Mouse (Mus musculus): ENCODE results near the gene Osbpl8. TPM values are rescaled to one million over a fixed set of nuclear protein-coding genes. Genes with fewer than 3 reads are reported as not detected.

Gene Osbpl8
- polyA plus RNA-seq, 1 experiment from 2014 or later: 12.5 TPM

DNA sequence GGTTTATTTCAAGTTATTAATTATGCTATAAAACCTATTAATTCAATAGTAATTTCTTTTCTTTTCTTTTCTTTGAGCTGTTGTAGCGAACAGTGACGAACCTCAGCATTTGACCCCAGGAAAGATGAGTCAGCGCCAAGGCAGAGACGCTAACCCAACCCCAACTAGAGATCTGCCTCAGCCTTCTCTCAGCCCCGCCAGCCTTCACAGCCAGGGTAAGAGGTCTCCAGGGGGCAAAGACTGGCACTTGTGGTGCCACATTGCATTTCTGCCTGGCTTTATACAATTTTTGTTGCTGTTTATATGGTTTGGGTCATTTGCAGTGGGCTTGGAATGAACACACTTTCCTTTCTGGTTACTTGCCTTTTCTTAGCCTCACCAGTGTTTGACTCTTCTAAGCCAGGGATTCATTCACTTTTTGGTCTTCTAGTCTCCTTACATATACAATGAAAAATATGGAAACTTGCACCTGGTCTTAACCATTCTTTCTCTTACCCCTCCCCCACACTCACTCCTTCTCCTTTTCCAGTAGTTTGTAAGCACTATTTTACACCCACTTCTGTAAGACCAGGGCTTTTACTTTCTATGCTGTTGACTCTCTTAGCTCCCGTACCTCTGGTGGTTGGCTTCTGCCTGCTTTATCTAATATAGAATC is 69.1 kb downstream of the Osbpl8 start:
- 84% methylated on average over 6 of the region's 6 CpGs for WGBS
- Histone ChIP-seq H3K36me3 (ENCODE audit: control insufficient read depth, insufficient read depth, low read length) (no peaks in the 10 kb centered on the region), H3K4me3 (ENCODE audit: low read length) (no peak overlapping the region), H3K4me2 (ENCODE audit: low read length) (no peak overlapping the region), H3K9me3 (ENCODE audit: control insufficient read depth, low read length) (no peaks in the 10 kb centered on the region), H3K4me1 (ENCODE audit: control insufficient read depth, insufficient read depth, low read depth, low read length) (no peaks in the 10 kb centered on the region), H3K27ac (ENCODE audit: low read depth, low read length) (no peak overlapping the region), H3K27me3 (replicated peaks; ENCODE audit: control insufficient read depth, insufficient read depth, low read length) (no peaks in the 10 kb centered on the region), H3K9ac (ENCODE audit: low read depth, low read length) (no peak overlapping the region)
- no peak for ATAC-seq

DNA sequence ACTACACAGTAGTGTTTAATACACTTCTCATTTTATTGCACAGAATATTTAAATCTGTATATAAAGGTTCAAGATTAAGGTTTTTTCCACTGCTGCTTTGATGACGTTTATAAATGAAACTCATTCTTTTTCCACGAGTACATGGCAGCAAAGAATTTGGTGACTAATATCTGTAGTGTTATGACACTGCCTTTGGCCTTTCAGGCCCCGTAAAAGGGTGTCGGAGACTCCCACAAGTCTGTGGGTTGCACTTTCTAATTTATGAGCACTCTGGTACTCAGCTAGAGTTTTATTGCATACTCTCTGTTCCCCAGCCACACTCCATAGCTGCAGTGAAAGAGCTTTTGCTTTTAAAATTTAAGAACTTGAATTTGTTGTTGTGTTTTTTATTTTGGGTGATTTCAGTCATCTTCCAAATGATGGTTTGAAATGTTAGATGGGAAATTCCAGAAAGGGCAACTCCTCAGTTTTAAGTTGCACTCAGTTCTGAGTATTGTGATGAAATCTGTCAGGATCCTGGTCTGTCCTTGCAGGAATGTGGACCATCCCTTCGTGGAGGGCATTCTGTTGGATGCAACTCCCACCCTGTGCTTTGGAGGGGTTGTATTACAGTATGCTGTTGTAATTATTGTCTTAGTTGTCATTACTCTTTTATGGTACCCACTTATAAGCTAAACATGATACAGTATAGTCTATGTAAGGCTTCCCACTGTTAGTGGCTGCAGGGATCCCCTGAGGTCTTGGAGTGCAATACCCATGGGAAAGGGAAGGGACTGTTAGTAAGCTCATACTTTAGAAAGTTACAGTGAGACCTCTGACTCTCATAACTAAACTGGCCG is 70.1 kb downstream of the Osbpl8 start:
- WGBS: 77% methylated on average over 6 of the region's 6 CpGs
- Histone ChIP-seq H3K9me3 (ENCODE audit: control insufficient read depth, low read length) (no peaks in the 10 kb centered on the region), H3K9ac (ENCODE audit: low read depth, low read length) (no peak overlapping the region), H3K4me1 (ENCODE audit: control insufficient read depth, insufficient read depth, low read depth, low read length) (no peaks in the 10 kb centered on the region), H3K36me3 (ENCODE audit: control insufficient read depth, insufficient read depth, low read length) (no peaks in the 10 kb centered on the region), H3K4me3 (ENCODE audit: low read length) (no peak overlapping the region), H3K4me2 (ENCODE audit: low read length) (no peak overlapping the region), H3K27ac (ENCODE audit: low read depth, low read length) (no peak overlapping the region), H3K27me3 (replicated peaks; ENCODE audit: control insufficient read depth, insufficient read depth, low read length) (no peaks in the 10 kb centered on the region)
- ATAC-seq: no peak

DNA sequence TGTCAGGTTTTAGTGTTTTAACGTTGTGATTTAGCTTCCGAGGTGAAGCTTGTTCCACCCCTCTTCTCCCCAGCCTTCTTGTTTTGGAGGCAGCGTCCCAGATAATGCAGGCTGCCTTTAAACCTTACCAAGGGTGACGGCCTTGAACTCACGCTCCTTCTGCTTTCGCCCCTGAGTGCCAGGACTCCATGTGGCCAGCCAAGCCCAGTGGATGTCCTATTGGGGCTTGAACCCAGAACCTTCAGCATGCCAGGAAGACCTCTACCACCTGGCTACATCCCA is 70.7 kb downstream of the Osbpl8 start:
- H3K36me3 ChIP-seq (ENCODE audit: control insufficient read depth, insufficient read depth, low read length): no peaks in the 10 kb centered on the region
- H3K27ac ChIP-seq (ENCODE audit: low read depth, low read length): no peak overlapping the region
- no peaks in the 10 kb centered on the region for H3K9me3 ChIP-seq (ENCODE audit: control insufficient read depth, low read length)
- ATAC-seq: no peak
- H3K27me3 ChIP-seq (replicated peaks; ENCODE audit: control insufficient read depth, insufficient read depth, low read length): no peaks in the 10 kb centered on the region
- WGBS: 89% methylated on average over 6 of the region's 6 CpGs
- H3K9ac ChIP-seq (ENCODE audit: low read depth, low read length): no peak overlapping the region
- no peak overlapping the region for H3K4me3 ChIP-seq (ENCODE audit: low read length)
- H3K4me2 ChIP-seq (ENCODE audit: low read length): no peak overlapping the region
- H3K4me1 ChIP-seq (ENCODE audit: control insufficient read depth, insufficient read depth, low read depth, low read length): no peaks in the 10 kb centered on the region

DNA sequence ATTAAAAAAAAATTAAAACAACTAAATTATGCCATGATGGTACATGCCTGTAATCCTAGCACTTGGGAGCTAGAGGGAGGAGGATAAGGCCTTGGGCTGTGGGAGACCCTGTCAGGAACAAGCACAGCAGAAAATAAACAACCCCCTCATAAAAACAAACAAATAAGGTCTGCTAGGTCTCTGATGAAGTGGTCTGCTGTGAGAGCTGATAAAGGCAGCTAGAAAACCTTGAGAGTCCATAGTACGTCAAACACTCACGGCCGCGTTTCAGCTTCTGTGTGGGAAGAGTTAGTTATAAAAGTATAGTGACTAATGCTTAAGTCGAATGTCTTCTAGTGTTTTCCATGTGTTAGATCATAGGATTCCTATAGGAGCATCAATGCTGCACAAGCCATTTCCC is 72.9 kb downstream of the Osbpl8 start:
- 89% methylated on average over 5 of the region's 5 CpGs for WGBS
- Histone ChIP-seq H3K9ac (ENCODE audit: low read depth, low read length) (no peak overlapping the region), H3K4me3 (ENCODE audit: low read length) (no peak overlapping the region), H3K36me3 (ENCODE audit: control insufficient read depth, insufficient read depth, low read length) (no peaks in the 10 kb centered on the region), H3K9me3 (ENCODE audit: control insufficient read depth, low read length) (no peaks in the 10 kb centered on the region), H3K4me2 (ENCODE audit: low read length) (no peak overlapping the region), H3K4me1 (ENCODE audit: control insufficient read depth, insufficient read depth, low read depth, low read length) (no peaks in the 10 kb centered on the region), H3K27ac (ENCODE audit: low read depth, low read length) (no peak overlapping the region), H3K27me3 (replicated peaks; ENCODE audit: control insufficient read depth, insufficient read depth, low read length) (no peaks in the 10 kb centered on the region)
- no peak for ATAC-seq

DNA sequence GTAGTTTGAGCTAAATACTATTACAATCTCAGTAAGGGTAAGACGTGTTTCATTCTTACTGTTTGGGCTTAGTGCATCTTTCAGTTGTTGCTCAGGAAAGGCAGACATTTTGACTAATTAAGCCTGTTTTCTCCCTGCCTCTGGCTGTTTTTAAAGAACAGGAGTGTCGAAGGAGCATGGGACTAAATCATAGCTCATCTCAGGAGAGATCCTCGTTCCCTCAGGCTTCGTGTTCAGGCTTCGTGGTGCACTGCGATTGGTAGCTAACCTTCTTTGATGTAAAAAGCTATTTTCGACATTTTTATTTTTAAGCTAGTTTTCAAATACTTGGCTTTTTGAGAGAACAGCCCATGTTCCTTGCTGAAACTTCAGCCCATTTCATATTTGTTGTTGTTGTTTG is 78.1 kb downstream of the Osbpl8 start:
- H3K36me3 ChIP-seq (ENCODE audit: control insufficient read depth, insufficient read depth, low read length): no peaks in the 10 kb centered on the region
- no peak overlapping the region for H3K9ac ChIP-seq (ENCODE audit: low read depth, low read length)
- H3K27me3 ChIP-seq (replicated peaks; ENCODE audit: control insufficient read depth, insufficient read depth, low read length): no peaks in the 10 kb centered on the region
- H3K27ac ChIP-seq (ENCODE audit: low read depth, low read length): no peak overlapping the region
- whole genome bisulfite sequencing: 67% methylated on average over 7 of the region's 7 CpGs
- no peaks in the 10 kb centered on the region for H3K9me3 ChIP-seq (ENCODE audit: control insufficient read depth, low read length)
- H3K4me3 ChIP-seq (ENCODE audit: low read length): no peak overlapping the region
- H3K4me2 ChIP-seq (ENCODE audit: low read length): no peak overlapping the region
- H3K4me1 ChIP-seq (ENCODE audit: control insufficient read depth, insufficient read depth, low read depth, low read length): no peaks in the 10 kb centered on the region
- no peak for ATAC-seq

DNA sequence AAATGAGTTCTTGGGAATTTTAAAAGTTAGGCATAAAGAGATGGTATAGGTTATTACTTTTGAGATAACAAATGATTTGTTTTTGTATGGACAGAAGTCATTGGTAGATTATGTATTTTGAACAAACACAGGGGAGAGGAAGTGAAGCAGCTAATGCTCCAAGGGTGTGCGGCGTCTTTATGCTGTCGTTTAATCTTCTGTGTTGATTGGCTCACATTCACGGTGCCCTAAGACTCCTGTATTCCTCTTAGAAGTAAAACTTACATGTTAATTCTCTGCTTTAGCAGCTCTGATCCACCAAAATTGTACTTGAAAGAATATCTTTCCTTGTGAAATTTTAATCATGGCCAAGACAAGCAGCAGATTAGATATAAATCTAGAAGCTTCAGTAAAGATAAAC is 83.1 kb downstream of the Osbpl8 start:
- Histone ChIP-seq H3K27me3 (replicated peaks; ENCODE audit: control insufficient read depth, insufficient read depth, low read length) (no peaks in the 10 kb centered on the region), H3K4me1 (ENCODE audit: control insufficient read depth, insufficient read depth, low read depth, low read length) (no peaks in the 10 kb centered on the region), H3K9ac (ENCODE audit: low read depth, low read length) (no peak overlapping the region), H3K4me3 (ENCODE audit: low read length) (no peak overlapping the region), H3K9me3 (ENCODE audit: control insufficient read depth, low read length) (no peaks in the 10 kb centered on the region), H3K4me2 (ENCODE audit: low read length) (peak overlapping the region; percentile 44; the same call in 1 of the 2 replicates), H3K36me3 (ENCODE audit: control insufficient read depth, insufficient read depth, low read length) (no peaks in the 10 kb centered on the region), H3K27ac (ENCODE audit: low read depth, low read length) (no peak overlapping the region)
- WGBS: 46% methylated on average over 4 of the region's 4 CpGs
- 0 out of 2 replicates have a peak, but pooled peaks have one; percentile 37 for ATAC-seq

DNA sequence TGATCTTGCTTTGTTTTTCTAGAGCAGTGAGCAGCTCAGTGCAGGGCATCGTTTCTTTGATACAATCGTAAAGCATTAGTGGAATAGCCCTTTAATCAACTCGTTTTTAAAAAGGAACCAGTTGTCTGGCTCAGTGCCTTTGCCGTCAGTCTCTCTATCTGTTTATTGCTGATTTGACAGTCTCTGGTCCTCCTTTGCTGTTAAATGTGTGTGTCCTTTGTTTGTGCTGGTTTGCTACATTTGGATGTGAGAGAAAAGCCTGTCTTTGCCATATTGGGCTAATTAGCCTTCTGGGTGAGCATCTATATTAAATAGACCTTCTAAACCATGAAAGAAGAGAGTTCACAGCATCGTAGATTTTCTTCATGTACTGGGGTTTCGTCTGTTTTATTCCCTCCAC is 83.6 kb downstream of the Osbpl8 start:
- WGBS: 39% methylated on average over 6 of the region's 6 CpGs
- no peaks in the 10 kb centered on the region for H3K36me3 ChIP-seq (ENCODE audit: control insufficient read depth, insufficient read depth, low read length)
- no peak for ATAC-seq

DNA sequence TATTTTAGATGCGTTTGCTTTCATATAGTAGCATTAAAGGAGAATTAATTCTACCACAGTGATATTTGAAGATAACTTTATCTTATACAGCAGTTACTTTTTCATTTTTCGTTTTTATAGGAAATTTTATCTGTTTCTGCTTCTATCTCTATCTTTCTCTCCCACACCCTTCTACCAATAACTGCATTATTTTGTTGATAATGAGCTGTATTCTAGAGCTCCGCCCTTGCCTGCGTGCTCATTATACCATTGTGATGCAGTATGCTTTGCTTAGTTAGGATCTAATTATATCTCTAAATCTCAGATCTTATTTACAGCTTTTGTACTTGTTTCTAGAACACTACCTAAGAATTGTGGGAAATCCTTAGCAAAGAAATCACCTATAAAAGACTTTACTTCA is 85.6 kb downstream of the Osbpl8 start:
- H3K27ac ChIP-seq (ENCODE audit: low read depth, low read length): no peak overlapping the region
- H3K4me2 ChIP-seq (ENCODE audit: low read length): no peak overlapping the region
- no peak overlapping the region for H3K4me3 ChIP-seq (ENCODE audit: low read length)
- 80% methylated on average over 4 of the region's 4 CpGs for WGBS
- ATAC-seq: no peak
- H3K4me1 ChIP-seq (ENCODE audit: control insufficient read depth, insufficient read depth, low read depth, low read length): no peaks in the 10 kb centered on the region
- H3K27me3 ChIP-seq (replicated peaks; ENCODE audit: control insufficient read depth, insufficient read depth, low read length): no peaks in the 10 kb centered on the region
- H3K9ac ChIP-seq (ENCODE audit: low read depth, low read length): no peak overlapping the region
- no peaks in the 10 kb centered on the region for H3K9me3 ChIP-seq (ENCODE audit: control insufficient read depth, low read length)
- no peaks in the 10 kb centered on the region for H3K36me3 ChIP-seq (ENCODE audit: control insufficient read depth, insufficient read depth, low read length)

More for the DNA sequence above, 83.6 kb downstream of the Osbpl8 start:
- Histone ChIP-seq H3K4me3 (ENCODE audit: low read length) (peak overlapping the region; percentile 29), H3K27ac (ENCODE audit: low read depth, low read length) (no peak overlapping the region), H3K4me1 (ENCODE audit: control insufficient read depth, insufficient read depth, low read depth, low read length) (no peaks in the 10 kb centered on the region), H3K9me3 (ENCODE audit: control insufficient read depth, low read length) (no peaks in the 10 kb centered on the region), H3K4me2 (ENCODE audit: low read length) (peak overlapping the region; percentile 44), H3K27me3 (replicated peaks; ENCODE audit: control insufficient read depth, insufficient read depth, low read length) (no peaks in the 10 kb centered on the region), H3K9ac (ENCODE audit: low read depth, low read length) (peak overlapping the region; percentile 47; the same call in 1 of the 2 replicates)

DNA sequence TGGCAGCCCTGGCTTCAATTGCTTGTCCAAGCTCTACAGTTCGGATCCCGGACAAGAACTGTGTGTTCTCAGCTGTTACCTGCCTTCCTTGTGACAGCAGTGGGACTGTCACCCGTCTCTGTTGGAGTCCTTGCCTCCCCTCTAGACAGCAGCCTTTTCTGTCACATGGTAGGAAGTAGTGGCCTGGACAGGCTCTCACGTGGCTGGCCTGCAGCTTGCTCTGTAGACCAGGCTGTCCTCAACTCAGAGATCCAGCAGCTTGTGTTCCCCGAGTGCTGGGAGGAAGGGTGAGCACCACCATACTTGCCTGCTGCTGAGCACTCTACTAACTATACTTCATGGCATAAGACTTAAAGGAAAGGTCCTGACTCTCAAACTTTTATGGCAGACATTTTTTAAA is 87.1 kb downstream of the Osbpl8 start:
- no peaks in the 10 kb centered on the region for H3K36me3 ChIP-seq (ENCODE audit: control insufficient read depth, insufficient read depth, low read length)
- 79% methylated on average over 5 of the region's 5 CpGs for WGBS
- H3K27ac ChIP-seq (ENCODE audit: low read depth, low read length): no peak overlapping the region
- no peaks in the 10 kb centered on the region for H3K4me1 ChIP-seq (ENCODE audit: control insufficient read depth, insufficient read depth, low read depth, low read length)
- H3K4me3 ChIP-seq (ENCODE audit: low read length): no peak overlapping the region
- no peaks in the 10 kb centered on the region for H3K9me3 ChIP-seq (ENCODE audit: control insufficient read depth, low read length)
- H3K4me2 ChIP-seq (ENCODE audit: low read length): no peak overlapping the region
- ATAC-seq: no peak
- no peak overlapping the region for H3K9ac ChIP-seq (ENCODE audit: low read depth, low read length)
- no peaks in the 10 kb centered on the region for H3K27me3 ChIP-seq (replicated peaks; ENCODE audit: control insufficient read depth, insufficient read depth, low read length)
